Mouse (Mus musculus): ENCODE measurements around the gene Strip2. TPM values are rescaled to one million over a fixed set of nuclear protein-coding genes. Genes with fewer than 3 reads are reported as not detected.

The Strip2 gene
- total RNA-seq, 2 experiments from 2014 or later, result 20.2 to 25.3 TPM

Small RNA genes lying within 50 kb of the gene (microRNA-seq; reads per million reads assigned to microRNA genes)
- 0 reads per million in 2 experiments for gene Gm23049

Other genes with a start within 250 kb of the Strip2 start
- 10 to 100 TPM; 34.4 to 36.3 TPM for gene Tspan33, start 222.8 kb upstream of the Strip2 start, total RNA-seq (2021)
- gene Smo, start 181.5 kb upstream of the Strip2 start, total RNA-seq (2021), result 10 to 100 TPM; 16.6 to 17.4 TPM
- gene Ahcyl2, start 149.0 kb upstream of the Strip2 start, total RNA-seq (2021), result 100 to 1,000 TPM; 232 to 261 TPM
- gene Nrf1, start 131.0 kb downstream of the Strip2 start, total RNA-seq (2021), result 10 to 100 TPM; 20.1 to 21.5 TPM